Comparison of ENCODE assay signal across 8 mouse cellular contexts in genomic region chr2:128428651-128429633, GRCm38 (mm10).
DNase-seq lines count a peak whose midpoint lies in the region; ATAC-seq lines count a peak whose summit lies in the region.

No protein-coding gene starts in this region.

- H3K4me2 ChIP-seq in midbrain, embryonic 13.5 days (replicated peaks) = no peak overlapping the region

- intact Hi-C loops in heart, postnatal 36 days (cut with DNase I) = loop anchor here (2.0 kb wide), 1 partner anchor 42 kb away; no protein-coding TSS in a partner anchor

- peaks cover 42% of the 10 kb centered on the region for H3K4me1 ChIP-seq in embryonic facial prominence, embryonic 10.5 days
- H3K4me1 ChIP-seq in limb, embryonic 10.5 days = peaks cover 52% of the 10 kb centered on the region
- no peaks in the 10 kb centered on the region for H3K4me1 ChIP-seq in midbrain, embryonic 13.5 days (replicated peaks)

- H3K27me3 ChIP-seq in embryonic facial prominence, embryonic 10.5 days (replicated peaks; ENCODE audit: low read depth, poor library complexity, severe bottlenecking) = peaks cover 10% of the 10 kb centered on the region; the same call in 1 of the 2 replicates
- no peaks in the 10 kb centered on the region for H3K27me3 ChIP-seq in limb, embryonic 10.5 days (ENCODE audit: low read depth, poor library complexity, severe bottlenecking)
- no peaks in the 10 kb centered on the region for H3K27me3 ChIP-seq in midbrain, embryonic 13.5 days

- peak overlapping the region; percentile 54 for H3K27ac ChIP-seq in embryonic facial prominence, embryonic 10.5 days (replicated peaks)
- H3K27ac ChIP-seq in limb, embryonic 10.5 days = peak overlapping the region; percentile 50
- H3K27ac ChIP-seq in midbrain, embryonic 13.5 days = peak overlapping the region; percentile 35; the same call in 1 of the 2 replicates

- no peak overlapping the region for H3K9ac ChIP-seq in midbrain, embryonic 13.5 days (replicated peaks)

- peak; percentile 30 to 43 for DNase-seq in spleen, postnatal 36 days (ENCODE audit: low spot score in 2 of 2)
- DNase-seq in spleen, postnatal 4 days (ENCODE audit: low spot score in 2 of 2) = no peak
- DNase-seq in embryonic facial prominence, embryonic 10.5 days (ENCODE audit: low spot score) = no peak
- peak; percentile 62 to 72 for DNase-seq in heart, postnatal 36 days
- DNase-seq in limb, embryonic 10.5 days (ENCODE audit: low spot score) = no peak
- no peak for DNase-seq in layer of hippocampus, adult 9-10 months (ENCODE audit: low spot score)
- no peak for DNase-seq in cerebellum, postnatal 10 days

- 49% methylated on average over 18 of the region's 18 CpGs for WGBS in embryonic facial prominence, embryonic 10.5 days
- WGBS in limb, embryonic 10.5 days = 62% methylated on average over 18 of the region's 18 CpGs
- WGBS in midbrain, embryonic 13.5 days = 65% methylated on average over 18 of the region's 18 CpGs

- H3K36me3 ChIP-seq in embryonic facial prominence, embryonic 10.5 days (replicated peaks) = no peaks in the 10 kb centered on the region
- H3K36me3 ChIP-seq in limb, embryonic 10.5 days = no peaks in the 10 kb centered on the region
- no peaks in the 10 kb centered on the region for H3K36me3 ChIP-seq in midbrain, embryonic 13.5 days

- peak overlapping the region; percentile 21 for H3K4me3 ChIP-seq in embryonic facial prominence, embryonic 10.5 days
- no peak overlapping the region for H3K4me3 ChIP-seq in limb, embryonic 10.5 days
- H3K4me3 ChIP-seq in midbrain, embryonic 13.5 days (replicated peaks) = no peak overlapping the region

- no peak for ATAC-seq in midbrain, embryonic 13.5 days

- H3K9me3 ChIP-seq in embryonic facial prominence, embryonic 10.5 days = no peaks in the 10 kb centered on the region
- H3K9me3 ChIP-seq in limb, embryonic 10.5 days (replicated peaks) = no peaks in the 10 kb centered on the region
- H3K9me3 ChIP-seq in midbrain, embryonic 13.5 days = no peaks in the 10 kb centered on the region

Comparison
In these comparisons a context has a peak if more than half of its experiments do, and no peak if none do; other contexts are left out.
1. DNase-seq: peak in spleen, postnatal 36 days (2 of 2) and heart, postnatal 36 days (2 of 2); none in spleen, postnatal 4 days (0 of 2), embryonic facial prominence, embryonic 10.5 days (single experiment), limb, embryonic 10.5 days (single experiment), layer of hippocampus, adult 9-10 months (single experiment) and cerebellum, postnatal 10 days (0 of 2).
2. Peak in every context shown above with its lines, with median percentiles within 50 percentile points of each other: H3K27ac ChIP-seq.